Mouse (Mus musculus): ENCODE measurements around the gene Zfp746. TPM values are rescaled to one million over a fixed set of nuclear protein-coding genes. Genes with fewer than 3 reads are reported as not detected.

Gene Zfp746
- polyA plus RNA-seq, 1 experiment from 2014 or later: 4.7 TPM

DNA sequence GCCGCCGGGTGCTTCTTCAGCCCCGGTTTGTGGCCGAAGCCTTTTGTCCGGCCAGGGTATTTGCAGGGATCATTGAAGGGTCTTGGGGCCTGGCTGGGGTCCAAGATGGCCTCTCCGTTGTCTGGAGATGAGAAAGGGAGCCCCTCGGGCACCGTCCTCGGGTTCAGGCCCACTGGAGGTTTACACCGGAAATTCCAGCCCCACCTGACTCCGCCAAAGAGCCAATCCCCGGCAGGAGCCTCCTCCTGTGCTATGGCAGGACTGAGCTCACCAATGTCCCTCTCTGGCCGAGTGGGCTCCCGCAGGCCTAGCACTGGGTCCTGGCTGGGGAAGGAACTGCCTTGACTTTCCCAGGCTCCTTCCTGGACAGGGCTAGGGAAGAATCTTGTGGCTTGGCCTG, 21.9 kb downstream of the Zfp746 start:
- peaks cover 11% of the 10 kb centered on the region for H3K4me1 ChIP-seq (replicated peaks)
- H3K9me3 ChIP-seq (replicated peaks): no peaks in the 10 kb centered on the region
- no peak overlapping the region for H3K4me3 ChIP-seq (replicated peaks)
- no peak overlapping the region for H3K4me2 ChIP-seq
- WGBS (ENCODE audit: insufficient replicate concordance): 86% methylated on average over 14 of the region's 14 CpGs
- H3K27me3 ChIP-seq: no peaks in the 10 kb centered on the region
- H3K27ac ChIP-seq (replicated peaks): no peak overlapping the region
- ATAC-seq (ENCODE audit: insufficient read depth): no peak
- no peak overlapping the region for H3K9ac ChIP-seq
- H3K36me3 ChIP-seq (replicated peaks): peaks cover 63% of the 10 kb centered on the region

DNA sequence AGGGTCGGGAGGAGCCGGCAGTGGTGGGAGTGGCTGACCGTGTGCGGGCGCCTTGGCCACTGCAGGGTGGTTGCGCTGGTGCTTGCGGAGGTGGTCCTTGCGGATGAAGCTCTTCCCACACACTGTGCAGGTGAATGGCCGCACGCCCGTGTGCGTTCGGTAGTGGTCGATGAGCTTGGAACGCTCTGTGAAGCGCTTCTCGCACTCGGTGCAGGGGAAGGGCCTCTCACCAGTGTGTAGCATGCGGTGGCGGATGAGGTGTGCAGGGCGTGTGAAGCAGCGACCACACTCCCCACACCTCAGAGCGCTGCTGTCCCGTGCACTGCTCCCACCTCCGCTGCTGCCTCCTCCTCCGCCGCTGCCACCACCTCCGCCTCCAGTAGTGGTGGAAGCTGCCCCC, 22.5 kb downstream of the Zfp746 start:
- Histone ChIP-seq H3K4me1 (replicated peaks) (peaks cover 11% of the 10 kb centered on the region), H3K4me2 (no peak overlapping the region), H3K36me3 (replicated peaks) (peaks cover 61% of the 10 kb centered on the region), H3K4me3 (replicated peaks) (no peak overlapping the region), H3K9me3 (replicated peaks) (no peaks in the 10 kb centered on the region), H3K27ac (replicated peaks) (no peak overlapping the region), H3K27me3 (no peaks in the 10 kb centered on the region), H3K9ac (no peak overlapping the region)
- no peak for ATAC-seq (ENCODE audit: insufficient read depth)
- WGBS (ENCODE audit: insufficient replicate concordance): 92% methylated on average over 28 of the region's 28 CpGs

DNA sequence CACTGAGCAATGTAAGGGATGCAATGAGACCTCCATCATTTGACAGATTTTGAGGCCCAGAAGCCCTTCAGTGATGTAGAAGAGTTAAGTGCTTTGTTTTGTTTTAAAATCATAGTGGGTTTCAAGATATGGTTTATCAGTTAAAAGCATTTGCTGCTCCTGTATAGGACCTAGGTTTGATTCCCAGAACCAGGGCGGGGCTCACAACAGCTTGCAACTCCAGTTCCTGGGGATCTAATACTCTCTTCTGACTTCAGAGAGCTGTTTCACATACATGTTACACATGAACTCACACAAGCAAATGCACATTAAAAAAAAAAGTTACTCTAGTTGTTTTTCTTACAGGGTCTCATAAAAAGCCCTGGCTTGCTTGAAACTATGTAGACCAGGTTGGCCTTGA, 25.5 kb downstream of the Zfp746 start:
- Histone ChIP-seq H3K27ac (replicated peaks) (no peak overlapping the region), H3K27me3 (no peaks in the 10 kb centered on the region), H3K9ac (no peak overlapping the region), H3K36me3 (replicated peaks) (peaks cover 40% of the 10 kb centered on the region), H3K4me2 (no peak overlapping the region), H3K4me3 (replicated peaks) (no peak overlapping the region), H3K4me1 (replicated peaks) (peaks cover 11% of the 10 kb centered on the region), H3K9me3 (replicated peaks) (no peaks in the 10 kb centered on the region)
- 19% methylated on average over 1 of the region's 1 CpGs for WGBS (ENCODE audit: insufficient replicate concordance)
- no peak for ATAC-seq (ENCODE audit: insufficient read depth)

DNA sequence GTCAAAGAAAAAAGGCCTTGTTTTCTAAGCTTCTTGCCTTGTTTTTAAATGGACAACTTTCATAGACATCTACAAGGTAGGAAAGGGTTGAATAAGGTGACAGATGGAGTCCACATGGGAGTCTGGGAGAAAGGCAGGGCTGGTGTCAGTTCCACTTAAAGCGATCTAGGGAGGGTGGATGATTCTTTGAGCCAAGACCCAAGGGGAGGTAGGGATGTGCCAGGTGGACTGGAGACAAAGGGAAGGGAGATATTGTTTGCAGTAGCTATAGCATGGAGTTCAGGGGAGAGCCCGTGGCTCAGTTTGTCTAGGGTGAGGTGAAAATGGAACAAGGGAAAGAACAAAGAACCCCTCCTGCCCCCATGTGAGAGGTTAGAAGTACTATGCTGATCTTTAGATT, 26.0 kb downstream of the Zfp746 start:
- Histone ChIP-seq H3K4me3 (replicated peaks) (no peak overlapping the region), H3K27me3 (no peaks in the 10 kb centered on the region), H3K4me2 (no peak overlapping the region), H3K9me3 (replicated peaks) (no peaks in the 10 kb centered on the region), H3K36me3 (replicated peaks) (peaks cover 35% of the 10 kb centered on the region), H3K9ac (no peak overlapping the region), H3K27ac (replicated peaks) (no peak overlapping the region), H3K4me1 (replicated peaks) (peaks cover 11% of the 10 kb centered on the region)
- WGBS (ENCODE audit: insufficient replicate concordance): 76% methylated on average over 2 of the region's 2 CpGs
- no peak for ATAC-seq (ENCODE audit: insufficient read depth)

DNA sequence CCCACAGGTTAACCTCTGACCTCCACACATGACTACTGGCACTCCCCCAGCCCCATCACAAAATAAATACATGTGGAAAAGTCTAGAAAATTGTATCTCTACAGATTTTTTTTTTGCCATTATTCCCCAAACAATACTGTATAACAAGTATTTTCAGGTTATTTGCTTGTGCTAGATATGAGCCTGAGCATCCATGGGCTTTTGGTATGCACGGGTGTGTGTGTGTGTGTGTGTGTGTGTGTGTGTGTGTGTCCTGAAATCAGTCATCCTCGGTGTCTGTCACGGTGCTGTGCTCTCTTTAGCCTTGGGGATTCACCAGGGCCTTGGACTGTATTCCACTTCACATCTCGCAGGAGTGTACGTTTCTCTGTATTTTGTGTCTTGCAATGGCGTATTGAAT, 34.3 kb downstream of the Zfp746 start:
- no peak overlapping the region for H3K27ac ChIP-seq (replicated peaks)
- no peaks in the 10 kb centered on the region for H3K36me3 ChIP-seq (replicated peaks)
- ATAC-seq (ENCODE audit: insufficient read depth): no peak
- H3K4me3 ChIP-seq (replicated peaks): no peak overlapping the region
- H3K9ac ChIP-seq: no peak overlapping the region
- WGBS (ENCODE audit: insufficient replicate concordance): 65% methylated on average over 6 of the region's 6 CpGs
- no peaks in the 10 kb centered on the region for H3K9me3 ChIP-seq (replicated peaks)
- H3K27me3 ChIP-seq: peaks cover 23% of the 10 kb centered on the region
- H3K4me1 ChIP-seq (replicated peaks): peaks cover 18% of the 10 kb centered on the region
- no peak overlapping the region for H3K4me2 ChIP-seq

DNA sequence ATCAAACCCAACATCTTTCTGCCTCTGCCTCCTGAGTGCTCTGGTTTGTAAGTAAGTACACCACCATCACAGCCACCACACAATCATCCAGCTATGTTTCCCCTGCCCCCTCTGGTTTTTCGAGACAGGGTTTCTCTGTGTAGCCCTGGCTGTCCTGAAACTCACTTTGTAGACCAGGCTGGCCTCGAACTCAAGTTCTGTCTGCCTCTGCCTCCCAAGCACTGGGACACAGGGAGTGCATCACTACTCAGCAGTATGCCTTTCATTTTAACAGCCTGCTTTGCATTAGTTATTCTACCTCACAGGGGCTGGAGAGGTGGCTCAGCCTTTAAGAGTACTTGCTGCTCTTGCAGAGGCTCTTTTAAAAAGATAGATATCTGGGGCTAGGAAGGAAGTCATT, 34.7 kb downstream of the Zfp746 start:
- no peak overlapping the region for H3K4me2 ChIP-seq
- no peak overlapping the region for H3K27ac ChIP-seq (replicated peaks)
- H3K4me1 ChIP-seq (replicated peaks): peaks cover 20% of the 10 kb centered on the region
- no peaks in the 10 kb centered on the region for H3K36me3 ChIP-seq (replicated peaks)
- no peak overlapping the region for H3K9ac ChIP-seq
- ATAC-seq (ENCODE audit: insufficient read depth): no peak
- 52% methylated on average over 2 of the region's 2 CpGs for WGBS (ENCODE audit: insufficient replicate concordance)
- no peak overlapping the region for H3K4me3 ChIP-seq (replicated peaks)
- no peaks in the 10 kb centered on the region for H3K9me3 ChIP-seq (replicated peaks)
- H3K27me3 ChIP-seq: peaks cover 25% of the 10 kb centered on the region

DNA sequence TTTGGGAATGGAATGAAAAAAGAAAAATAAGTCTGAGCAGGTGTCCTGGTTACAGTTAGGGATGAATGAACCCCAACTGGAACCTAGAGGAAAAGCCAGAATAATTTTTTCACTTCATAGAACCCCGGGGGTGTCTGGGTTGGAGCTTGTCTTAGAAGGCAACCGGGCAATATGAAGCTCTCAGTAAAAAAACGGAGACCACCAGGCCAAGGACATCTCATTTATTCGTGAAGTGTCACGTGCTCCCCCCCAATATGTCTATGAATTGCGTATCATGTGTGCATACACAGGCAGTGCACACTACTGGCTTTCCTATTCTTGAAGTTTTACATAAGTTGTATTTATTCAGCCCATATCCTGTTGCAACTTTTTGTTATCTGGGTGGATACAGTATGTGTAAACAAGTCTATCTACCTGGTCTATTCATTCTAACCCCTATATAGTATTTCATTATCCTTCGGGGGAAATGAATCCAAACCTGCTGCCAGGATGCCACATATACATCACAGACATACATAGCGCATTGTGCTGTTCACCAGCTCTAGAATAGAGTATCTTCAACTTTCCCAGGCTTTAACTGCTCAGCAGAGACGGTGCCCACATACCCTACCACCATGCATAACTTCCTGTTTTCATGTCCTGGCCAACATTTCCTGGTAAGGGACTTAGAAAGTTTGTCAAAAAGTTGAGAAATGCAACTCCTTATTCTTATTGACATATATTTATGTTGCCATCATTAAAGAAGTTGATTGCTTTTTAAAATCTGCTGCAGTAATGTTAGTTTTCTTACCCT, 36.9 kb downstream of the Zfp746 start:
- 29% methylated on average over 9 of the region's 9 CpGs for WGBS (ENCODE audit: insufficient replicate concordance)
- no peak for ATAC-seq (ENCODE audit: insufficient read depth)
- Histone ChIP-seq H3K36me3 (replicated peaks) (peaks cover under 1% of the 10 kb centered on the region; the same call in 1 of the 2 replicates), H3K9ac (peak overlapping the region; percentile 66; the same call in 1 of the 2 replicates), H3K4me1 (replicated peaks) (peaks cover 20% of the 10 kb centered on the region), H3K27ac (replicated peaks) (no peak overlapping the region), H3K27me3 (peaks cover 25% of the 10 kb centered on the region), H3K4me2 (peak overlapping the region; percentile 87), H3K9me3 (replicated peaks) (no peaks in the 10 kb centered on the region), H3K4me3 (replicated peaks) (peak overlapping the region; percentile 76)

DNA sequence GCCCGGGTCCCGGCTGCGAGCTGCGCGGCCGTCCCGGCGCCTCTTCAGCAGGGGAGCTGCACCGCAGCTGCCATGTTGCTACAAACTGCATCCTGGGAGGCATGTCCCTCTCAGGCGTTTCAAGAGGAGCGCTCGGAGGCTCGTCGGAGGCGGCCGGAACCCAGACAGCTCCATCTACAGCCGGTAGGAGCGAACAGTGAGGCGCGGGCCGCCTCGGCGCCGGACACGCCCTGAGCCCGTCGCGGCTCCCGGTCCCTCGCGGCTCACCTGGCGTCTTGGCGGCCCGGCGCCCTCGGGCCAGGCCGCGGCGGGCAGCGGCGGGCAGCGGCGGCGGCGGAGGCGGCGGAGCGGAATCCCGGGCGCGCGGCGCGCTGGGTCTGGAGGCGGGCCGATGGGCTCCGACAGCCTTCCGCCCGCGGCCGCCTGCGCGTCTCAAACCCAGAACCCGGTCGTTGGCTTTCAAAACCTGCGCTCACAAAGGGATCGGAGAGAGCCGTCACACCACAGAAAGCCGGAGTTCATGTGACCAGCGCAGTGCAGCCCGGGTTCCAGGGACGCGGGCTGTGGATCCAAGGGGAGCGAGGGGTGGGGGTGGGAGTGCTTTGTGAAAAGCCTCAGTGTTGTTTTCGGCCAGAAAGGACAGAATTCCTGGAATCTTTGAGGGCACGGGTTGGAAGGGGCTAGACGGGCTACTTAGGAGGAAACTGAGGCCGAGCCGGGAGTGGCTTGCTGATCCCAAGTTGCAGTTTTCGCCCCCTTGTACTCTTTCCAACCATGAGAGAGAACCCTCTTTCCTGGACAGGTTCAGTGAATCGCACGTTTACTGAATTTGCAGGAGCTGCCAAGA, 37.7 kb downstream of the Zfp746 start, which contains the start of gene Zfp777:
TSS of gene Zfp777 (minus strand) at position 486 of the 847 bp plus-strand sequence.
- Histone ChIP-seq H3K4me1 (replicated peaks) (peaks cover 23% of the 10 kb centered on the region), H3K9me3 (replicated peaks) (no peaks in the 10 kb centered on the region), H3K27me3 (peaks cover 25% of the 10 kb centered on the region), H3K36me3 (replicated peaks) (peaks cover 8% of the 10 kb centered on the region), H3K4me3 (replicated peaks) (peak within 1 kb of the TSS; percentile 76), H3K27ac (replicated peaks) (peak within 1 kb of the TSS; percentile 78), H3K9ac (peak within 1 kb of the TSS; percentile 66), H3K4me2 (peak within 1 kb of the TSS; percentile 87)
- WGBS (ENCODE audit: insufficient replicate concordance): under 1% methylated on average over 82 of the region's 82 CpGs
- peak; percentile 77 for ATAC-seq (ENCODE audit: insufficient read depth)

DNA sequence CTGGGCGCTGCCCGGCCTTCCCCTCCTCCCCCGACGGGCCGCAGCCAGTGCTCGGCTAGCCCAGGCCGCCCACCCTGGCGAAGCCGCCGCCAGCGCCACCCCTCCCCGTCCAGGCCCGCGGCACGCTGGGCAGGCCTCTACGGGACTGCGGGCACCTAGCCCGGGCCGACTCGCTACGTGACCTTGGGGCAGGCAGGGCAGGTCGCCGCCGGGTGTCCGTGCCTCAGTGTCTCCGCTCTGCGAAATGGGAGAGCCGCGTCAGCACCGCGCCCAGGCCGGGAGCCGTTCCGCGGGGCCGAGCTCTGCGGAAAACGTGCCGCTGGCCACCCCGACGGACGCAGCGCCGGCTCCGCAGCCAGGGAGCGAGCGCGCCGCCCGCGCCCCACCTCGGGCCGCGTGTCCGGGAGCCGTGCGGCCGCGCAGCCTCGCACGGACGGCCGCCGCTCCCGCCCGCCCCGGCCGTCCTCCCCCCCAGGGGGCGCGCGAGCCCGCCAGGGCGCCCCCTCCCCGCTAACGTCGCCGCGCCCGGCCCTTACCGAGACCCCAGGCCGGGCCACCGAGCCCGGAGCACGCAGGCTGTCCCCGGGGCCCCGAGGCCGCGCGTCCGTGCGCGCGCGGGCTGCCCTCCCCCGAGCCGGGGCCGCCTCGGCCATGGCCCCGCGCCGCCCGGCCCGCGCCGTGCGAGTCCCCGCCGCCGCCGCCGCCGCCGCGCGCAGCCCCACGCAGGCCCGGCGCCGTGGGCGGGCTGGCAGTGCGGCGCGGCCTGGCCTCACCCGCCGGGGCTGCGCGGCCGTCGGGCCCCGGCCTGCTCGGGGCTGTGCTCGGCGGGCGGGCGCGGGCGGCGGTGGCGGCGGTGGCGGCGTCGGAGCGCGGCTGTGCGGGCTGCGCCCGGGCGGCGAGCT, 38.7 kb downstream of the Zfp746 start:
- H3K9me3 ChIP-seq (replicated peaks): no peaks in the 10 kb centered on the region
- H3K4me2 ChIP-seq: peak overlapping the region; percentile 87
- H3K4me3 ChIP-seq (replicated peaks): peak overlapping the region; percentile 76
- peak overlapping the region; percentile 78 for H3K27ac ChIP-seq (replicated peaks)
- under 1% methylated on average over 131 of the region's 150 CpGs for WGBS (ENCODE audit: insufficient replicate concordance)
- H3K27me3 ChIP-seq: peaks cover 25% of the 10 kb centered on the region
- peaks cover 18% of the 10 kb centered on the region for H3K36me3 ChIP-seq (replicated peaks)
- ATAC-seq (ENCODE audit: insufficient read depth): peak; percentile 67
- peak overlapping the region; percentile 66 for H3K9ac ChIP-seq
- peaks cover 23% of the 10 kb centered on the region for H3K4me1 ChIP-seq (replicated peaks)

DNA sequence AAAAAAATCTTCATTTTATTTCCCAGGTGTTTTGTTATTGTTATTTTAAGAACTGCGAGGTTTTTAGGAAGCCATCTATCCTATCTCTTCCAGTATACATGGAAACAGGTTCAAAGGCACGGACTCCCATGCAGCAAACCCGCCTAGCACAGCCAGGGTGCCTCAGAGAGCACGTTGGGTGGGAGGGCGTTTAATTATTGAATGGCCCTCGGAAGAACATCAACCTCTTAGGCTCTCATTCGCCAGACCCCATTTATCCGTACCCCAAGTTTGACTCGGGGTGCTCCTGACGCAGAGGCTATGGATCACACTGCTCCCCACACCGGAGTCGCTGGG, 39.3 kb downstream of the Zfp746 start:
- peak overlapping the region; percentile 78; the same call in 1 of the 2 replicates for H3K27ac ChIP-seq (replicated peaks)
- peak overlapping the region; percentile 76 for H3K4me3 ChIP-seq (replicated peaks)
- no peak for ATAC-seq (ENCODE audit: insufficient read depth)
- H3K4me1 ChIP-seq (replicated peaks): peaks cover 23% of the 10 kb centered on the region
- H3K4me2 ChIP-seq: peak overlapping the region; percentile 87
- H3K27me3 ChIP-seq: peaks cover 25% of the 10 kb centered on the region
- H3K9me3 ChIP-seq (replicated peaks): no peaks in the 10 kb centered on the region
- peak overlapping the region; percentile 66 for H3K9ac ChIP-seq
- 2% methylated on average over 12 of the region's 12 CpGs for WGBS (ENCODE audit: insufficient replicate concordance)
- H3K36me3 ChIP-seq (replicated peaks): peaks cover 22% of the 10 kb centered on the region
